Mouse (Mus musculus): ENCODE data around the gene Pid1. TPM values are rescaled to one million over a fixed set of nuclear protein-coding genes. Genes with fewer than 3 reads are reported as not detected.
A peak's percentile ranks its signal among the peaks of the same experiment; 100 is the strongest.

Gene Pid1
- polyA plus RNA-seq, 2 experiments: 21.1 to 42.9 TPM

GRCm38 (mm10) chr1:84093291-84093690, 270.7 kb downstream of the Pid1 start:
- no peaks in the 10 kb centered on the region for H3K36me3 ChIP-seq (ENCODE audit: control insufficient read depth, insufficient read depth, low read length)
- no peak overlapping the region for H3K4me2 ChIP-seq (replicated peaks; ENCODE audit: low read depth, low read length, severe bottlenecking)
- TF ChIP-seq POLR2A (IDR thresholded peaks at IDR 0.05; ENCODE audit: borderline replicate concordance, extremely low read depth, insufficient read depth, insufficient read length): no peak
- H3K27ac ChIP-seq (replicated peaks; ENCODE audit: low read depth, low read length): no peak overlapping the region
- no peak for ATAC-seq (ENCODE audit: low FRiP score, low read depth)
- 82% methylated on average over 2 of the region's 2 CpGs for WGBS
- no peaks in the 10 kb centered on the region for H3K27me3 ChIP-seq (ENCODE audit: control insufficient read depth, insufficient read depth, low read length)
- peak; percentile 4 for DNase-seq (ENCODE audit: low spot score)
- no peak overlapping the region for H3K4me3 ChIP-seq (replicated peaks; ENCODE audit: low read length)
- no peaks in the 10 kb centered on the region for H3K9me3 ChIP-seq (ENCODE audit: control insufficient read depth, low read length)
- no peak overlapping the region for H3K9ac ChIP-seq (ENCODE audit: low read depth, low read length, severe bottlenecking)
- H3K4me1 ChIP-seq (ENCODE audit: control insufficient read depth, insufficient read depth, low read length): peaks cover 15% of the 10 kb centered on the region

- Histone ChIP-seq H3K4me3 (replicated peaks; ENCODE audit: low read length) (no peak overlapping the region), H3K9ac (ENCODE audit: low read depth, low read length, severe bottlenecking) (no peak overlapping the region), H3K27me3 (ENCODE audit: control insufficient read depth, insufficient read depth, low read length) (no peaks in the 10 kb centered on the region), H3K9me3 (ENCODE audit: control insufficient read depth, low read length) (no peaks in the 10 kb centered on the region), H3K4me2 (replicated peaks; ENCODE audit: low read depth, low read length, severe bottlenecking) (no peak overlapping the region), H3K36me3 (ENCODE audit: control insufficient read depth, insufficient read depth, low read length) (no peaks in the 10 kb centered on the region), H3K4me1 (ENCODE audit: control insufficient read depth, insufficient read depth, low read length) (peaks cover 7% of the 10 kb centered on the region; the same call in 1 of the 2 replicates), H3K27ac (replicated peaks; ENCODE audit: low read depth, low read length) (no peak overlapping the region)
- no peak for TF ChIP-seq POLR2A (IDR thresholded peaks at IDR 0.05; ENCODE audit: borderline replicate concordance, extremely low read depth, insufficient read depth, insufficient read length)
- DNase-seq (ENCODE audit: low spot score): peak; percentile 83
- ATAC-seq (ENCODE audit: low FRiP score, low read depth): peak; percentile 82
- 26% methylated on average over 2 of the region's 2 CpGs for WGBS
Observed at GRCm38 (mm10) chr1:84089664-84090063, 274.3 kb downstream of the Pid1 start.

- no peak overlapping the region for H3K9ac ChIP-seq (ENCODE audit: low read depth, low read length, severe bottlenecking)
- ATAC-seq (ENCODE audit: low FRiP score, low read depth) (no peak), DNase-seq (ENCODE audit: low spot score) (no peak)
- no peak for TF ChIP-seq POLR2A (IDR thresholded peaks at IDR 0.05; ENCODE audit: borderline replicate concordance, extremely low read depth, insufficient read depth, insufficient read length)
- H3K27me3 ChIP-seq (ENCODE audit: control insufficient read depth, insufficient read depth, low read length): no peaks in the 10 kb centered on the region
- H3K27ac ChIP-seq (replicated peaks; ENCODE audit: low read depth, low read length): no peak overlapping the region
- no peaks in the 10 kb centered on the region for H3K36me3 ChIP-seq (ENCODE audit: control insufficient read depth, insufficient read depth, low read length)
- H3K4me2 ChIP-seq (replicated peaks; ENCODE audit: low read depth, low read length, severe bottlenecking): no peak overlapping the region
- H3K4me1 ChIP-seq (ENCODE audit: control insufficient read depth, insufficient read depth, low read length): peaks cover 7% of the 10 kb centered on the region; the same call in 1 of the 2 replicates
- H3K4me3 ChIP-seq (replicated peaks; ENCODE audit: low read length): no peak overlapping the region
- 73% methylated on average over 2 of the region's 2 CpGs for WGBS
- no peaks in the 10 kb centered on the region for H3K9me3 ChIP-seq (ENCODE audit: control insufficient read depth, low read length)
Observed at GRCm38 (mm10) chr1:84087957-84088356, 276.0 kb downstream of the Pid1 start.

DNA sequence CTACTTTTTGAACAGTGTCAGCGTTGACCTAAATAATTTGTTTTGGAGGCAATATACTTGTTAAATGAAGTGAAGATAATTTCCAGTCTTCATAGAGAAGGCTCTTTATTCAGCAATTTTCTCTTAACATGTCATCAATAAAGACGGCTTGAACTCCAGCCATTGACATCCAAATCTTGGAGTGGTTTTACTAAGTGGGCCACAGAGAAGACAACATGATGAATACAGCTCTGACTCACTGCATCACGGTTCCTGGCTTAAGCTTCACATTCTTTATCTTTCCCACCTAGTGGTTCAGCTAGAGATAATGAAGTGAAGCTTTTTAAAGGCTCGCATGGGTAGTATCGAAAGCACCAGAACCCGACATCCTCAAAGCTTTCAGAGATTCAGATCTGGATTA, 276.7 kb downstream of the Pid1 start:
- WGBS: 85% methylated on average over 6 of the region's 6 CpGs
- Histone ChIP-seq H3K9ac (ENCODE audit: low read depth, low read length, severe bottlenecking) (no peak overlapping the region), H3K4me1 (ENCODE audit: control insufficient read depth, insufficient read depth, low read length) (peaks cover 7% of the 10 kb centered on the region; the same call in 1 of the 2 replicates), H3K4me3 (replicated peaks; ENCODE audit: low read length) (no peak overlapping the region), H3K27me3 (ENCODE audit: control insufficient read depth, insufficient read depth, low read length) (no peaks in the 10 kb centered on the region), H3K27ac (replicated peaks; ENCODE audit: low read depth, low read length) (no peak overlapping the region), H3K4me2 (replicated peaks; ENCODE audit: low read depth, low read length, severe bottlenecking) (no peak overlapping the region), H3K36me3 (ENCODE audit: control insufficient read depth, insufficient read depth, low read length) (no peaks in the 10 kb centered on the region), H3K9me3 (ENCODE audit: control insufficient read depth, low read length) (no peaks in the 10 kb centered on the region)
- ATAC-seq (ENCODE audit: low FRiP score, low read depth) (no peak), DNase-seq (ENCODE audit: low spot score) (no peak)
- TF ChIP-seq POLR2A (IDR thresholded peaks at IDR 0.05; ENCODE audit: borderline replicate concordance, extremely low read depth, insufficient read depth, insufficient read length): no peak

GRCm38 (mm10) chr1:84086486-84086885, 277.5 kb downstream of the Pid1 start:
- Histone ChIP-seq H3K9ac (ENCODE audit: low read depth, low read length, severe bottlenecking) (no peak overlapping the region), H3K4me3 (replicated peaks; ENCODE audit: low read length) (no peak overlapping the region), H3K9me3 (ENCODE audit: control insufficient read depth, low read length) (no peaks in the 10 kb centered on the region), H3K4me2 (replicated peaks; ENCODE audit: low read depth, low read length, severe bottlenecking) (no peak overlapping the region), H3K27me3 (ENCODE audit: control insufficient read depth, insufficient read depth, low read length) (no peaks in the 10 kb centered on the region), H3K4me1 (ENCODE audit: control insufficient read depth, insufficient read depth, low read length) (peaks cover 7% of the 10 kb centered on the region; the same call in 1 of the 2 replicates), H3K36me3 (ENCODE audit: control insufficient read depth, insufficient read depth, low read length) (no peaks in the 10 kb centered on the region), H3K27ac (replicated peaks; ENCODE audit: low read depth, low read length) (no peak overlapping the region)
- WGBS: 86% methylated on average over 1 of the region's 1 CpGs
- no peak for TF ChIP-seq POLR2A (IDR thresholded peaks at IDR 0.05; ENCODE audit: borderline replicate concordance, extremely low read depth, insufficient read depth, insufficient read length)
- no peak for ATAC-seq (ENCODE audit: low FRiP score, low read depth)
- no peak for DNase-seq (ENCODE audit: low spot score)

- peaks cover 5% of the 10 kb centered on the region; the same call in 1 of the 2 replicates for H3K4me1 ChIP-seq (ENCODE audit: control insufficient read depth, insufficient read depth, low read length)
- no peaks in the 10 kb centered on the region for H3K9me3 ChIP-seq (ENCODE audit: control insufficient read depth, low read length)
- DNase-seq (ENCODE audit: low spot score): no peak
- ATAC-seq (ENCODE audit: low FRiP score, low read depth): no peak
- H3K36me3 ChIP-seq (ENCODE audit: control insufficient read depth, insufficient read depth, low read length): no peaks in the 10 kb centered on the region
- H3K27me3 ChIP-seq (ENCODE audit: control insufficient read depth, insufficient read depth, low read length): no peaks in the 10 kb centered on the region
- TF ChIP-seq POLR2A (IDR thresholded peaks at IDR 0.05; ENCODE audit: borderline replicate concordance, extremely low read depth, insufficient read depth, insufficient read length): no peak
- H3K4me2 ChIP-seq (replicated peaks; ENCODE audit: low read depth, low read length, severe bottlenecking): no peak overlapping the region
- H3K4me3 ChIP-seq (replicated peaks; ENCODE audit: low read length): no peak overlapping the region
- no peak overlapping the region for H3K27ac ChIP-seq (replicated peaks; ENCODE audit: low read depth, low read length)
- 88% methylated on average over 3 of the region's 3 CpGs for WGBS
- H3K9ac ChIP-seq (ENCODE audit: low read depth, low read length, severe bottlenecking): no peak overlapping the region
Observed at GRCm38 (mm10) chr1:84085361-84085760, 278.6 kb downstream of the Pid1 start.

Data from limb, embryonic 14.5 days (tissue).